Mouse (Mus musculus) MEL (cell line): Measurements from ENCODE around the gene Fgfr2. TPM values are rescaled to one million over a fixed set of nuclear protein-coding genes. Genes with fewer than 3 reads are reported as not detected.

Source experiments
- DNase-seq: peaks from one replicate; pipeline ENCODE4 v3.0.0; 2011; ENCODE audit warnings: low read depth, low spot score
- H3K27ac ChIP-seq: 2 replicates; pipeline ENCODE4 v1.5.1; 2012; ENCODE audit warnings: low read depth, mild to moderate bottlenecking, control low read depth, low read length, moderate library complexity; ENCODE audit not compliant: control insufficient read depth
- H3K27me3 ChIP-seq, 2 experiments: fragments of 150-350 bp in 1 of 2; sonication (generic) in 1 of 2; 2 replicates each; pipeline ENCODE4 v1.6.1; 2012; ENCODE audit warnings: low read length in 2 of 2, mild to moderate bottlenecking in 2 of 2, improper control_type of control experiment in 1 of 2, moderate library complexity in 1 of 2; ENCODE audit not compliant: insufficient read depth in 2 of 2, control insufficient read depth in 1 of 2
- H3K36me3 ChIP-seq, 2 experiments: 2 replicates each; pipeline ENCODE4 v1.6.1; 2012 to 2014; ENCODE audit warnings: low read length in 2 of 2, improper control_type of control experiment in 1 of 2, inconsistent platforms in 1 of 2, mild to moderate bottlenecking in 1 of 2; ENCODE audit not compliant: insufficient read depth in 2 of 2, control insufficient read depth in 1 of 2
- H3K4me1 ChIP-seq, 2 experiments: fragments of 150-350 bp in 1 of 2; sonication (generic) in 1 of 2; 2 replicates each; pipeline ENCODE4 v1.6.1; 2012; ENCODE audit warnings: low read length in 2 of 2, improper control_type of control experiment in 1 of 2, mild to moderate bottlenecking in 1 of 2; ENCODE audit not compliant: insufficient read depth in 2 of 2, control insufficient read depth in 1 of 2
- H3K4me3 ChIP-seq, 2 experiments: fragments of 150-350 bp in 1 of 2; sonication (generic) in 1 of 2; 2 replicates each; pipeline ENCODE4 v1.5.1; 2012; ENCODE audit warnings: low read depth in 2 of 2, low read length in 2 of 2, mild to moderate bottlenecking in 2 of 2, moderate library complexity in 2 of 2, control low read depth in 1 of 2, improper control_type of control experiment in 1 of 2; ENCODE audit not compliant: control insufficient read depth in 1 of 2, insufficient read depth in 1 of 2
- H3K79me2 ChIP-seq: 2 replicates; pipeline ENCODE4 v1.6.1; 2012; ENCODE audit warnings: mild to moderate bottlenecking, low read length, moderate library complexity; ENCODE audit not compliant: control insufficient read depth, poor library complexity, insufficient read depth
- H3K9ac ChIP-seq: 2 replicates; pipeline ENCODE4 v1.6.1; 2012; ENCODE audit warnings: low read depth, mild to moderate bottlenecking, control low read depth, low read length, moderate library complexity; ENCODE audit not compliant: control insufficient read depth, poor library complexity, severe bottlenecking
- H3K9me3 ChIP-seq: fragments of 150-350 bp; sonication (generic); replicated peaks from 2 replicates; pipeline ENCODE4 v1.6.1; 2012; ENCODE audit warnings: mild to moderate bottlenecking, low read length, improper control_type of control experiment, moderate library complexity; ENCODE audit not compliant: insufficient read depth
- BHLHE40 ChIP-seq: IDR thresholded peaks from 2 replicates; pipeline ENCODE4 v1.6.1; 2012; ENCODE audit warnings: low read depth, mild to moderate bottlenecking, inconsistent platforms, low read length, improper control_type of control experiment, borderline replicate concordance
- CHD1 ChIP-seq: IDR thresholded peaks from 2 replicates; pipeline ENCODE4 v1.6.1; 2012; ENCODE audit warnings: low read depth, mild to moderate bottlenecking, inconsistent platforms, low read length, improper control_type of control experiment
- E2F4 ChIP-seq: IDR thresholded peaks from 2 replicates; pipeline ENCODE4 v1.6.1; 2011; ENCODE audit warnings: low read depth, low read length, improper control_type of control experiment, borderline replicate concordance
- ELF1 ChIP-seq: IDR thresholded peaks from 2 replicates; pipeline ENCODE4 v1.6.1; 2014; ENCODE audit warnings: low read depth, mild to moderate bottlenecking, inconsistent platforms, low read length, improper control_type of control experiment, moderate library complexity
- GABPA ChIP-seq: IDR thresholded peaks from 2 replicates; pipeline ENCODE4 v1.6.1; 2012; ENCODE audit warnings: low read depth, mild to moderate bottlenecking, inconsistent platforms, low read length, improper control_type of control experiment, moderate library complexity
- HCFC1 ChIP-seq: IDR thresholded peaks from 2 replicates; pipeline ENCODE4 v1.6.1; 2012; ENCODE audit warnings: low read depth, mild to moderate bottlenecking, inconsistent platforms, low read length, improper control_type of control experiment, moderate library complexity
- KAT2A ChIP-seq: conservative IDR thresholded peaks from 2 replicates; pipeline ENCODE4 v1.6.1; 2012; ENCODE audit warnings: low read depth, low read length, improper control_type of control experiment, inconsistent platforms
- MAFK ChIP-seq: IDR thresholded peaks from 2 replicates; pipeline ENCODE4 v1.6.1; 2011; ENCODE audit warnings: low read depth, mild to moderate bottlenecking, low read length, improper control_type of control experiment, borderline replicate concordance
- MAX ChIP-seq: IDR thresholded peaks from 2 replicates; pipeline ENCODE4 v1.6.1; 2011; ENCODE audit warnings: low read length, improper control_type of control experiment
- MAZ ChIP-seq: IDR thresholded peaks from 2 replicates; pipeline ENCODE4 v1.6.1; 2012; ENCODE audit warnings: low read depth, mild to moderate bottlenecking, inconsistent platforms, low read length, improper control_type of control experiment
- MEF2A ChIP-seq: IDR thresholded peaks from 2 replicates; pipeline ENCODE4 v1.6.1; 2014; ENCODE audit warnings: low read depth, mild to moderate bottlenecking, inconsistent platforms, low read length, improper control_type of control experiment; ENCODE audit not compliant: poor library complexity, insufficient replicate concordance, severe bottlenecking; ENCODE audit errors: extremely low read depth
- MXI1 ChIP-seq: IDR thresholded peaks from 2 replicates; pipeline ENCODE4 v1.6.1; 2011; ENCODE audit warnings: mild to moderate bottlenecking, low read depth, low read length, improper control_type of control experiment
- MYB ChIP-seq: IDR thresholded peaks from 2 replicates; pipeline ENCODE4 v1.6.1; 2011; ENCODE audit warnings: mild to moderate bottlenecking, low read depth, low read length, improper control_type of control experiment
- NELFE ChIP-seq: IDR thresholded peaks from 2 replicates; pipeline ENCODE4 v1.6.1; 2011; ENCODE audit warnings: low read depth, low read length, improper control_type of control experiment
- NRF1 ChIP-seq: IDR thresholded peaks from 2 replicates; pipeline ENCODE4 v1.6.1; 2014; ENCODE audit warnings: low read depth, mild to moderate bottlenecking, inconsistent platforms, low read length, improper control_type of control experiment, moderate library complexity; ENCODE audit not compliant: poor library complexity, insufficient read depth, severe bottlenecking
- POLR2AphosphoS2 ChIP-seq: IDR thresholded peaks from 2 replicates; pipeline ENCODE4 v1.6.1; 2011; ENCODE audit warnings: low read length, improper control_type of control experiment
- POLR2AphosphoS5 ChIP-seq: IDR thresholded peaks from 2 replicates; pipeline ENCODE4 v1.6.1; 2012; ENCODE audit warnings: low read depth, borderline replicate concordance, mild to moderate bottlenecking, inconsistent platforms, low read length, moderate library complexity, mixed read lengths
- RAD21 ChIP-seq: IDR thresholded peaks from 2 replicates; pipeline ENCODE4 v1.6.1; 2011; ENCODE audit warnings: mild to moderate bottlenecking, low read depth, low read length, improper control_type of control experiment
- RCOR1 ChIP-seq: IDR thresholded peaks from 2 replicates; pipeline ENCODE4 v1.6.1; 2012; ENCODE audit warnings: low read depth, mild to moderate bottlenecking, inconsistent platforms, low read length, improper control_type of control experiment
- SIN3A ChIP-seq: IDR thresholded peaks from 2 replicates; pipeline ENCODE4 v1.6.1; 2012; ENCODE audit warnings: low read length, improper control_type of control experiment, inconsistent platforms
- SMC3 ChIP-seq: IDR thresholded peaks from 2 replicates; pipeline ENCODE4 v1.6.1; 2011; ENCODE audit warnings: low read depth, low read length, improper control_type of control experiment
- TAL1 ChIP-seq: IDR thresholded peaks from 2 replicates; pipeline ENCODE4 v1.6.1; 2012; ENCODE audit warnings: mild to moderate bottlenecking, inconsistent platforms, low read length, moderate library complexity, mixed read lengths
- UBTF ChIP-seq: IDR thresholded peaks from 2 replicates; pipeline ENCODE4 v1.6.1; 2012; ENCODE audit warnings: low read depth, mild to moderate bottlenecking, inconsistent platforms, low read length, improper control_type of control experiment, moderate library complexity, borderline replicate concordance; ENCODE audit not compliant: insufficient read depth
- USF1 ChIP-seq: IDR thresholded peaks from 2 replicates; pipeline ENCODE4 v1.6.1; 2014; ENCODE audit warnings: low read depth, mild to moderate bottlenecking, inconsistent platforms, low read length, improper control_type of control experiment, moderate library complexity
- polyA plus RNA-seq, 2 experiments: library from polyadenylated mRNA; stranded (reverse) in 1 of 2; unstranded in 1 of 2; fragments of >175 nt in 1 of 2; fragments of >200 nt in 1 of 2; gene quantifications; 2 replicates each; pipeline versions ENCODE4 v1.2.1 to v1.2.4; 2012; ENCODE audit warnings: low replicate concordance in 2 of 2, low read depth in 1 of 2; ENCODE audit not compliant: insufficient read length in 2 of 2, insufficient read depth in 1 of 2, missing spikeins in 1 of 2
- total RNA-seq: library from RNA; depleted of rRNA; stranded (reverse); fragments of 300-350 nt; gene quantifications from 2 replicates; pipeline ENCODE4 v1.2.3, GENCODE M21; 2012

Gene Fgfr2
- total and polyA plus RNA-seq, 3 experiments: not detected

- no peak for DNase-seq
- Histone ChIP-seq H3K79me2 (no peaks in the 10 kb centered on the region), H3K4me3 (no peak overlapping the region), H3K27me3 (no peaks in the 10 kb centered on the region), H3K27ac (no peak overlapping the region), H3K9me3 (no peaks in the 10 kb centered on the region; the same call in 1 of the 2 replicates), H3K9ac (no peak overlapping the region), H3K36me3 (no peaks in the 10 kb centered on the region), H3K4me1 (no peaks in the 10 kb centered on the region)
- TF ChIP-seq MAZ: no peak
- no peak for TF ChIP-seq RAD21
Observed at GRCm38 (mm10) chr7:130311362-130311761, 2811.8 kb downstream of the Fgfr2 start.

- H3K4me1 ChIP-seq: no peaks in the 10 kb centered on the region
- H3K79me2 ChIP-seq: no peaks in the 10 kb centered on the region
Observed at GRCm38 (mm10) chr7:130309180-130309579, 2814.0 kb downstream of the Fgfr2 start.

GRCm38 (mm10) chr7:130307036-130307435 is 2816.1 kb downstream of the Fgfr2 start:
- Histone ChIP-seq H3K4me1 (no peaks in the 10 kb centered on the region), H3K27ac (no peak overlapping the region), H3K27me3 (no peaks in the 10 kb centered on the region), H3K9ac (no peak overlapping the region), H3K79me2 (no peaks in the 10 kb centered on the region), H3K36me3 (no peaks in the 10 kb centered on the region), H3K9me3 (no peaks in the 10 kb centered on the region; the same call in 1 of the 2 replicates), H3K4me3 (no peak overlapping the region)
- TF ChIP-seq POLR2AphosphoS5 (no peak), USF1 (no peak), MXI1 (no peak), MAFK (no peak), NELFE (no peak), MAX (no peak), HCFC1 (no peak), GABPA (no peak), SIN3A (no peak), UBTF (no peak), CHD1 (no peak), SMC3 (no peak), NRF1 (no peak), KAT2A (no peak), BHLHE40 (no peak)
- DNase-seq: no peak

More at GRCm38 (mm10) chr7:130309180-130309579, 2814.0 kb downstream of the Fgfr2 start:
- Histone ChIP-seq H3K27ac (no peak overlapping the region), H3K27me3 (no peaks in the 10 kb centered on the region), H3K9me3 (no peaks in the 10 kb centered on the region; the same call in 1 of the 2 replicates), H3K36me3 (no peaks in the 10 kb centered on the region), H3K4me3 (no peak overlapping the region), H3K9ac (no peak overlapping the region)
- TF ChIP-seq NELFE: no peak
- TF ChIP-seq RCOR1: no peak
- TF ChIP-seq TAL1: no peak
- no peak for TF ChIP-seq MAZ
- TF ChIP-seq E2F4: no peak
- no peak for TF ChIP-seq HCFC1
- TF ChIP-seq GABPA: no peak
- no peak for TF ChIP-seq SMC3
- no peak for TF ChIP-seq ELF1
- no peak for TF ChIP-seq MXI1
- no peak for TF ChIP-seq MAFK
- no peak for TF ChIP-seq POLR2AphosphoS2
- TF ChIP-seq USF1: no peak
- no peak for TF ChIP-seq MEF2A
- no peak for TF ChIP-seq MYB
- DNase-seq: no peak
